Mouse (Mus musculus) testis, adult 2 months (tissue): Measurements from ENCODE around the gene C130032M10Rik.
A peak's percentile ranks its signal among the peaks of the same experiment; 100 is the strongest.

Source experiments
- CTCF ChIP-seq: fragments of 200-500 bp; IDR thresholded peaks from 2 replicates; pipeline ENCODE4 v1.5.1; 2012; ENCODE audit warnings: low read depth, mild to moderate bottlenecking, inconsistent platforms, low read length, moderate library complexity; ENCODE audit not compliant: control insufficient read depth, insufficient read depth, insufficient replicate concordance
- POLR2A ChIP-seq: fragments of 200-500 bp; IDR thresholded peaks from 2 replicates; pipeline ENCODE4 v1.6.1; 2012; ENCODE audit warnings: low read depth, mild to moderate bottlenecking, inconsistent platforms, low read length, moderate library complexity; ENCODE audit not compliant: control insufficient read depth

- TF ChIP-seq CTCF (peak; percentile 92), POLR2A (no peak)
Observed at GRCm38 (mm10) chr9:114498218-114498617, 17.3 kb upstream of the C130032M10Rik start.
